Mouse (Mus musculus): ENCODE measurements around the gene Atp2b4.
"Not testable (repeated sequence)": the region's sequence is repeated elsewhere in the genome, so short reads cannot be mapped to it uniquely, and the experiment has no call there.

Atp2b4 gene

DNA sequence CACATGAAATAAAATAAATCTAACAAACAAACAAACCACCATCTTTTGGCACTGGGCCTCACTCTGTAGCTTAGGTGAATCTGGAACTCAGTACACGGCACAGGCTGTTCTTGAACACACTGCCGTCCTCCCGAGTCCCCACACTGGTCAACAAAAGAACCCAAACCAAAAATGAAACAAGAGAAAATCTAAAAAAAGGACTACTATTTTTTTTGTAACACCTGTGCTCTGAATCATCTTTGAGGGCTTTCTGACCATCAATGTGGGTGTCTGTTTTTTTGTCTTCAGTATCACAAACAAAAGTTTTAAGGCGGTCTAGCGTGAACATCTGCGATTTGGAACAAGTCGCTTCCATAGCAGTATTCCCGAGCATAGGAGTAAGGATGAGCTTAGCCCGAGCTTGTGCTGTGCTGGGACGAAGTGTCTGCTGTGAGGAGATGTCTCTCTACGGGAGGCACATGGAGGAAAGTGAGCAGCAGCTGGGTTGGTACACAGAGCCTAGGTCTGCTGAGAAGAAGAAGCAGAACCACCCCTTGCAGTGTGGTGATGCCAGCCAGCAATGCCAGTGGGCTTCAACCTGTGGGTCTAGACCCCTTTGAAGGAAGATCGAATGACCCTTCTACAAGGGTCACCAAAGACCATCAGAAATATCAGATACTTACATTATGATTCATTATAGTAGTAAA is 102.8 kb downstream of the Atp2b4 start:
- DNase-seq (ENCODE audit: extremely low read depth, low read depth) = no peak

DNA sequence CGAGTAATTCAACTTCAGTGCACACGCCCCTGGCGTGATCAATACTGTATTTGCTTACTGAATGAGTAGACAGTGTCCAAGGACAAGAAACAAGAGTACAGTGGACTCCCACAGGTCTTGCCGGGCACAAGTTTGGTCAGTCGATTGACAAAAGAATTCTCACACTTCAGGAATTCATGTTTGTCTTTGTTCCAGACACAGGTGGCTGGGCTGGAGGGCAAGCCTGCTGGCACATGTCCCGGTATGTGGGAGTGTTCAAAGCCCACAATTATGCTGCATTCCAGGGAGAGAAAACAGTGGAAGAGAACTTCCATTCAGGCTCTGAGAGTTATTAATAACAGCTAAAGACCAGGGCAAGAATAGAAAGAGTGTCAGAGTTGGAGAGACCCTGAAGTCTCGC is 104.9 kb downstream of the Atp2b4 start:
- DNase-seq (ENCODE audit: extremely low read depth, low read depth) = no peak

DNA sequence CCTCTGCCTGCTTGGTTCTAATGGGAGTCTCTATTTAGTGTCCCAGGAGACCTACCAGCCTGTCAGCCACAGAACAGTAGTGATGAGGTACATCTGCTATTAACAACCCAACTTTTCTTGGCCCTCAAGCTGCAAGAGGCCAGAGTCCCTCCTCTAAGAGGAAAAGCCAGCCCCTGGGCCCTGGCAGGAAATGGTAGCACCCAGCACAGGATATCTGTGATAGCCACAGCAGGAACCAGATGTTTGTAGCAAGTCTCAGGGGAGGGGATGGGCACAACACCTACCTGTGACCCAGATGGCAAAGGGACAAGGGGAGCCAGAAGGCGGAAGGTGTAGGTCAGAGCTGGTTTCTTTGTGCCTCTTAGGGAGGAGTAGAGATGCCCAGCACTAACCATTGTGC is 106.0 kb downstream of the Atp2b4 start:
- no peak for DNase-seq (ENCODE audit: extremely low read depth, low read depth)

DNA sequence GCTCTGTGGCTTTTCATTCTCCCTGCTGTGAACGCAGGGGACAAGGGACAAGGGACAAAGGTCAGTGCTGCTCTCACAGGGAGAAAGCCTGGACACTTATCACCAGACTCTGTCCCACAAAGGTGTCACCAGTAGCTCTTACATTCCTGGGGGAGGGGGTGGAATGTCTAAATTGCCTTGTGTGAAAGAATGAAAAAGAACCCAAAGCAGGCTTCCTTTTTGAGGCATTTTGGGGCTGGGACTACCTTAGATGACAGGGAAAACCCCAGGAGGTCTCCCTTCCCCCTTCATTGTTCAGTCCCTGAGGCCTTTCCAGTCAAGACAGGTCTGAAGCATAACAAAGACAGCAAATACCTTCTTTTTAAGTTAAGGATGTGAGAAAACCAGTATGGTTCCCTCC is 106.5 kb downstream of the Atp2b4 start:
- DNase-seq (ENCODE audit: extremely low read depth, low read depth) = no peak

DNA sequence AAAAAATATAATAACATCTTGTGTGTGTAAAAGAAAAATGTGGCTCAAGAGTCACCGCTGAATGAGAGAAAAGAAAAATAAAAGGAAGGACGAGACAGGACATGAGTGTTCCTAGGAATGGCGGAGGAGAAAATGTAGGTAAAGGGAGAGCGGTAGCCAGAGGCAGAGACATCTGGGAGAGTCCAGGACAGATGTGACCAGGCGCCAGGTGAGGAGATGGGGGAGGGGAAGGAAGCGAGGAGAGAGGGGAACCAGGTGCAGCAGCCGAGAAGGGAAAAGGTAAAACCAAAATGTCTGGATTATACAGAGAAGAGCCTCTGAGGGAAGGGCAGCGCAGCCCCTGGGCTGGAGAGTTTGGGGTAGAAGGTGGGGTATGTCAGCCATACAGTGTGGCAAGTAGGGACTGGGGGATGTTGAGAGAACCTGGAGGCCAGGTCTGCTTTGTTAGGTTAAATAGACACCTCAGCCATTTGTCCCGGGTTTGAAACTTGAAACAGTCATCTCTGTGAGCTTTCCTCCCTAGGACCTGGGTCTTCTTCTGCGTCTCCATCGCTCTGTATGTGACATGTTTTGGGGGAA is 107.2 kb downstream of the Atp2b4 start:
- no peak for DNase-seq (ENCODE audit: extremely low read depth, low read depth)

DNA sequence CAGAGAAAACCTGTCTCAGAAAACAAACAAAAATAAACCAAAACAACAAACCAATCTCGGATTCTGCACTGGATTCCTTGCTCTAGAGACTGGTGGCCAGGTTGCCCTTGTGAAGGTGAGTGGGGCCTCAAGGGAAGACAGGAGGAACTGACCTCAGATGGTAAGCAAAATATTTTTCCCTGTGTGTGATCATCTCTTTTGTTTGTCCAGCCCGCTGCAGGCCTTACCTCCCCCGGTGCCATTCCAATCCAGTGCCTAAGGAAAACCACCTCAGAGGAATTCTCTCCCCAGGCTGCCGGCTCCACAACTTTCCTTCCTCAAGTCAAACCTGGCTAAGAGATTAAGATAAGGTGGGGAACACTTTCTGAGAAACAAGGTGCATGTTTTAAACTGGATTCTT is 108.6 kb downstream of the Atp2b4 start:
- DNase-seq (ENCODE audit: extremely low read depth, low read depth) = no peak

DNA sequence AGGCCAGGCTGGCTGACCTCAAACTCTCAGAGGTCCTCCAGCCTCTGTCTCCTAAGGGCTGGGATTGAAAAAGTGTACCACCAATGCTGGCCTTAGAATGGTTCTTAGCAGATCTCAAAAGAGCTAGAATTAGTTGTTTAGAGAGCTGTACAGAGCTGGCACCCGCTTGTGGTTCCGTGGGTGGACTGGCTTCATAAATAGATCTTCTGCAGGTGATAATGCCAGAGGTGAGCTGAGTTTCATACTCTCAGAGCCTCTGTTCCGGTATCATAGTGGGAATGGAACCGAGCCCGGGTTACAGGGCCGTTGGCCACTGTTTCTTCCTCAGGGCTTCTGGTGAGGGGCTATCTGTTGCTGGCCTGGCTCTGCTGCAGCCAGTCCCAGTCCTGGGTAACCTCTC is 109.8 kb downstream of the Atp2b4 start:
- no peak for DNase-seq (ENCODE audit: extremely low read depth, low read depth)

DNA sequence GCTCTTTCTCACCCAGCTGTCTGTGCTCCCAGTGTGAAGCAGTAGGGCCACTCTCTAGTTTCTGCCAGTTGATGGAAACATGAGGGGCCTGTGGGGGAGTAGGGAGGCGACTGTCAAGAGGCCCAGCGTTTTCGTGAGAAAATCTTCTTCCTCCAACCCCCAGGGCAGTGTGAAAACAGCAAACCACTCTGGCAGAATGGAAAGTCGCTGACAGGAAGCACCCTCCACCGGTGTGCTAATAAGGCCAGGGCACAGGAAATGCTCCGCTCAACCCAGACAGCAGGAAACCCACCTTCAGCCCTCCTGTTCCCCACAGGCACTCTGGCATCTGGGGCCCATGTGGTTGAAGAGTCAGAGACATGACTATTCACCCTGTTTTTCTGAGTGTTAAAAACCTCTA is 110.9 kb downstream of the Atp2b4 start, which contains the start of gene Lax1:
Gene Lax1, minus strand, starts transcription at position 212 of the 400 bp plus-strand sequence.
- DNase-seq (ENCODE audit: extremely low read depth, low read depth) = no peak

DNA sequence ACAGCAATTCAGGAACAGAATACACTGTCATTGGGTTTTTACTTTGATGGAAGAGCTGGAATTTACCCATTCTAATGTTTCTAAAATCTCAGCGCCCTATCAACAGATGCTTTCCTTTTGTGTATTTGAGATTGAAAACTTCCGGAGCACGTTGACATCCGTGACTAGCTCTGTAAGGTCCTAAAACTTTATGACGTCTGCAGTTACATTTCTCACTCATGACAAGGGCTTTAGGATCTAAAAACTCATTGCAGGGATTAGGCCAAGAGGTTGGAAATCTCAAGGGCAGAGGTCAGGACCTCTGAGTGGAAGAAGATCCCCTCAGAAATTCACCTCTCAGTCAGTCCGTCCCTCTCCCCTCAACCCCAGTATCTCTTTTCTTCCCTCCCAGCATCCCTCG is 112.5 kb downstream of the Atp2b4 start:
- no peak for DNase-seq (ENCODE audit: extremely low read depth, low read depth)

DNA sequence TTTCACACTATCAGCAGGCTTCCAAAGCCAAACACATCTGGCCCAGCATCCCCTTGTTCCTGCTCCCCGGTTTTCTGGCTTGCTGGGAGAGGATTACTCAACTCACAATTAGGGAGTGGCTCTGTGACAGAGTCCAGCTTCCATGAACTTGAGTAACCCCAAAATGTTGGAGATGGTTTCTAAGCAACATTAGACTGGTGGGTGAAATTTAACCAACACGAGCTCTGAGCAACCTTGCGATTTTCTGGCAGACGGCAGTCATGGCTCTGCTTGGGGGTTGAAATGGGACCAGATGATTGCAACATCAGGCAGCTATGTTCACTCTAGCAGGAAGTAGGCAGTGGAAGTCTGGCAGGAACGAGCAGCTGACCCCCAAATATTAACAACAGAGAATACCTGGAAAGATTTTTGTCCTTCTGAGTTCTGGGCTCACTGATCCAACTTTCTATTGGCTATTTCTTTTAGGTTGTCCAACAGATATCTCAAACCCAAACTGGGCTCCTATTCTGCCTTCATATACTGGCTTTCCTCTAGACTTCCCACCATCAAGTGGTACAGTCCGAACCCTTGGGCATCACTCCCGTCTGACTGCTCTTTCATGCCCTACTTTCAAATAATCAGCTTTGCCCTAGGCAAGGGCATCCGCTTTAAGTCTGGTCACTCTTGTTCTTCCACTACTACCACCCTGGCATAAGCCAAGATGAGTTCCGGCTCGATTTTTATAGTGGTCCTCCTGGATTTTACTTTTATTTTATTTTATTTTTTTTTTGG is 114.9 kb downstream of the Atp2b4 start:
- no peak for DNase-seq (ENCODE audit: extremely low read depth, low read depth)

DNA sequence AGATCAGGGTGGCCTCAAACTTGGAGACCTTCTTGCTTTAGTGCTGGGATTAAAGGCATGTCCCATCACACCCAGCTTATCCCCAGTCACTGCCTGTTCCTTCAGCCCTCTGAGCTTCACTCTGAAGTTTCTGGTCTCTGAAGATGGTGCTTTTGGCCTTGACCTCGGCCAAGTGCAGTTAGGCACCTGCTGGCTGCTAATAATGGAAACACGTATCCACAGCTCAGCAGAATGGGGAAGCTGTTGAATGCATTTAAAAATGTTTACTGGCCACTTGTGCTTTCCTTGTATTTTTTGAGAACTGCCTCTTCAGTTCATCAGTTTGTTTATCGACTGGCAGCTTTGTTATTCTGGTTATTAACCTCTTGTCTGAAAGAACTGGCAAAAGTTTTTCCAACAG is 129.0 kb downstream of the Atp2b4 start:
- DNase-seq (ENCODE audit: extremely low read depth, low read depth) = no peak

DNA sequence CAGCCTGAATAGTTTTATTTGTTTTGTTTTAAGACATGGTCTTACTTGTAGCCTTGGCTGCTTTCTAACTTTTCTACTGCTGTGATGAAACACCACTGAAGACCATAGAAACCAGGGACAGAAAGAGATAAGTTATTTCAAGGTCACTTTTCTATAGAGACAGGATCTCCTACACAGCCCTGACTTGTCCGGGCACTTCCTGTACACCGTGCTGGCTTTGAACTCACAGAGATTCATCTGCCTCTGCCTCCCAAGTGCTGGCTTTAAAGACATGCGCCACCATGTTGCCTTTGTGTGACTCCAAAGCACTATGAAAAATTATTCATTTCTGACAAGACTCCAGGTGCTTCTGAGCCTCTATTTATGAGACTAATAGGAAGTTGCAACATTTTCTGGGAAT is 129.6 kb downstream of the Atp2b4 start:
- DNase-seq (ENCODE audit: extremely low read depth, low read depth) = no peak

DNA sequence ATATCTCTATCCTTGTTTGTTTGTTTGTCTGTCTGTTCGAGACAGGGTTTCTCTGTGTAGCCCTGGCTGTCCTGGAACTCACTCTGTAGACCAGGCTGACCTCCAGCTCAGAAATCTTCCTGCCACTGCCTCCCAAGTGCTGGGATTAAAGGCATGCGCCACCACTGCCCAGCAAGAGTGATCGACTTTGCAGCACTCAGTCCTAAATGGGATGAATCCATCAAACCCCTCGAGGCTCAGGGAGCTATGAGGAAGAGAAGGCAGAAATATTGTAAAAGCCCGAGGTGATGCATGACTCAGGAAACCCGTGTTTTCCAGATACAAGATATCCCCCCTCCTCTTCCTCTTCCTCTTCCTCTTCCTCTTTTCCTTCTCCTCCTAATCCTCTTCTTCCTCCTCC is 130.1 kb downstream of the Atp2b4 start:
- no peak for DNase-seq (ENCODE audit: extremely low read depth, low read depth)

DNA sequence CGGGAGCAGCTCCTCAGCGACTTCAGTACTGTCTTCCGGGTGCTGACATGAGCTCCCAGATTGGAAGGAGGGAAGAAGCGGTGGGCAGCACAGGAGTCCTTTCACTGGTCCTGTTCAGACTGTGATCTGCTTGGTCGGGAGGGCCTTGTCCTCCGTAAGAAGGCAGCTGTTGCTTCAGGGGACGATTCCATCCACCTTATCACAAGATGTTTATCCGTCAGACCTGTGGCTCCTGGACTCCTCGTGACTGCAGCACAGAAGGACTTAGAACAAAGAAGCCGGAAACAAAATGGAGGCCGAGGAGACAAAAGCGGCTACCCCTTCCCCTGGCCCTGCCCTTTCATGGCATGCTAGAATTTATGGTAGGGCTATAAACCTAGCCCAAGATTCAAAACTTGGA is 130.7 kb downstream of the Atp2b4 start:
- no peak for DNase-seq (ENCODE audit: extremely low read depth, low read depth)

DNA sequence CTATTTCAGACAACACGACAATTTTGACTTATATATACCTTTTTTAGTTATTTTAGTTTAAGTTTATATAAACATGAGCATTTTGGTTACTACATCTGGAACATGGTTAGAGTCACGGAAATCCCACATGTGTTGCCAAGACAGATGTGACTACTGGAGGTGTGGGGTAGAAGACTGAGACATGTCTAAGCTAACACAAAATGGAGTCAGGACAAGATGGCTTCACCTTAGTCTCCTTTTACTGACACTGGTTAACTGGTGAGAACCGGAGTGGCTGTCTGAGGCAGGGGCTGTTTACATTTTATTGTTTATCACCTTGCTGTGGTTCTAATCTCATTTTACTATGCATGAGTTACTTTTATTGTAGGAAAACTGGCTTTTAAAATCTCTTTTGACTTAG is 132.2 kb downstream of the Atp2b4 start:
- DNase-seq (ENCODE audit: extremely low read depth, low read depth) = no peak

DNA sequence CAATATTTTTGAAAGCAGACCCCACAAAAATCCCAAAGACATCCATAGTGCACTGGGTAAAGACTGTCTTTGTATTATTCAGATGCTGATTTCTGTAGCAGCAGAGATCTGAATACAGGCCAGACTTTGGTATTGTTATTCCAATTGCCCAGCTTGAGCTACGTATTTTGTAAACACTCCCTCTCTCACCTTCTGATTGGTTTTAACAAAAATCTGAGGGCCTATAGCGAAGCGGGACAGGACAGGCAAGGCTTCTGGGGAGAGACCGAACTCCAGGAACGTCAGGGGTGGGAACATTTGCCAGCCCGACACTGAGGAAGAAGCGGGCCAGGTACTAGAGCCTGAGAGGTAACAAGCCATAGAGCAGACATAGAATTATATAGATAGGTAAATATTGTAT is 133.1 kb downstream of the Atp2b4 start:
- DNase-seq (ENCODE audit: extremely low read depth, low read depth) = no peak

DNA sequence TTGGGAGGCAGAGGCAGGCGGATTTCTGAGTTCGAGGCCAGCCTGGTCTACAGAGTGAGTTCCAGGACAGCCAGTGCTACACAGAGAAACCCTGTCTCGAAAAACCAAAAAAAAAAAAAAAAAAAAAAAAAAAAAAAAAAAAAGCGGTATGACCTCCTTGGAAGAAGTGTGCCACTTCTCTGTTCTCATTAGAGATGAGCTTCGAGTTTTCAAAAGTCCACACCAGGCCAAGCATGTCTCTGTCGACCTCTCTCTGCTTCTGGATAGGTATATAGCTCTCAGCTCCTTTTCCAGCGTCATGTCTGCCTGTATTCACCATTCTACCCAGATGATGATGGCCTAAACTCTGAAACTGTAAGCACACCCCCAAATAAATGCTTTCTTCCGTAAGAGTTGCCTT is 135.1 kb downstream of the Atp2b4 start:
- not testable (repeated sequence) for DNase-seq (ENCODE audit: extremely low read depth, low read depth)

DNA sequence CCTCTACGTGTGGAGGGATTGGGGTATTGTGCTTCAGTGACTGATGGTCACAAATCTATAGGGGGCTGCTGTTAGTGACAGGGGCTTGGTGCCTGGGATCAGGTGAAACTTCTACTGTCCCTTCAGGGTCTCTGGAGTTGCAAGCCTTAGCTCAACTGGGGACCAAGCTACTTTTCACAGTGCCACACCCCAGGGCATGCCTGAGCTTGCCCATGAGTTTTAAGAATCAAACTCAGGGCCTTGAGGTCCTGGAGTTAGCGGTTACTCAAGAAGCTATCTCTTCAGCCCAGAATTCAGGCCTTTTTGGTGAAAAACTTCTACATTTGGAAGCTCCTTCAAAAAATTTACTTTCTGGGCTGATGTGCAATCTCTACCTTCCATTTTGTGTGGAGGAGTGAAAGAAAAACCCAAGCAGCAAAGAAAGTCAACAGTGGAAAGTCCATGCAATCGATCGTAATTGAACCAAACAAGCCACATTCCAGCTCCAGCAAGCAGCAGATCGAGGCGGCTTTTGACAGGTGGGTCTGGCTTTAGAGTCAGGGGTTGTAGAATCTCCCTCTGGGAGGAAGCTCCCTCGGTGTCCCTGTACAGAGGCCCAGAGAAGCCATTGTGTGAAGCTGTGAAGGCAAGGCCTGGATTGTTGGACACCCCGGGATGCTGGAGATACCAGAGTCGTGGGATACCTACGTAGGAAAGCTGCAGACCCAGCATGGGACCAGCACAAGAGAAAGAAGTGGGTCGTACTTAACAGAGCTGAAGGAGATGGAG is 136.5 kb downstream of the Atp2b4 start:
- DNase-seq (ENCODE audit: extremely low read depth, low read depth) = no peak

DNA sequence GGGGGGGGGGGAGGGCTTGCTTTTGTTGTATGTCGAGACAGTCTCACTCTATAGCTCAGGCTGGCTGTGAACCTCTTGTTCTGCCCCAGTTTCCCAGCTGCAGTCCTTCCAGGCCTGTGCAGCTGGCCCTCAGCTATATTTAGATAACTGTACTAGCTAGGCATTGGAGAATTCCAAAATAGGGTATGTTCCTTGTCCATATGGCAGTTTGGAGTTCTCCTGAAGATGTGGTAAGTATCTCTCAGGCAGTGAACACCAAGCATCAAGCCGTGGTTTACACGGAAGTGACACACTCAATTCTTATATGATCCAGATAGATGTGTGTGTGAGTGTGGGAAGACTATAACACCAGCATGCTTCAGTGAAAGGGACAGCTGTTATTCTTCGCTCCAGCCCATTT is 137.4 kb downstream of the Atp2b4 start:
- no peak for DNase-seq (ENCODE audit: extremely low read depth, low read depth)

DNA sequence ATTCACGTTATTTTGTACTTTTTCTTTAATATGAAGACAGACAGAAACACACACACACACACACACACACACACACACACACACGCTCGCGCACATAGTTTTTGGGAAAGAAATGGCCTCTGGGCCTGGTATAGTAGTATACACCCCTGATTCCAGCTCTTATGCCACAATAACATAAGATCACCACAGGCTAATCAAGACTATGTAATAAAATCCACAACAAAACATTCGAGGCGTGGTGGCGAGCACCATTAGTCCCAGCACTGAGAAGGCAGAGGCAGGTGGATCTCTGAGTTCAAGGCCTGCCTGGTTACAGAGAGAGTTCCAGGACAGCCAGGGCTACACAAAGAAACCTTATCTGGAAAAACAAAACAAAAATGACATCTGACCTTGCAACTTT is 137.9 kb downstream of the Atp2b4 start:
- no peak for DNase-seq (ENCODE audit: extremely low read depth, low read depth)

DNA sequence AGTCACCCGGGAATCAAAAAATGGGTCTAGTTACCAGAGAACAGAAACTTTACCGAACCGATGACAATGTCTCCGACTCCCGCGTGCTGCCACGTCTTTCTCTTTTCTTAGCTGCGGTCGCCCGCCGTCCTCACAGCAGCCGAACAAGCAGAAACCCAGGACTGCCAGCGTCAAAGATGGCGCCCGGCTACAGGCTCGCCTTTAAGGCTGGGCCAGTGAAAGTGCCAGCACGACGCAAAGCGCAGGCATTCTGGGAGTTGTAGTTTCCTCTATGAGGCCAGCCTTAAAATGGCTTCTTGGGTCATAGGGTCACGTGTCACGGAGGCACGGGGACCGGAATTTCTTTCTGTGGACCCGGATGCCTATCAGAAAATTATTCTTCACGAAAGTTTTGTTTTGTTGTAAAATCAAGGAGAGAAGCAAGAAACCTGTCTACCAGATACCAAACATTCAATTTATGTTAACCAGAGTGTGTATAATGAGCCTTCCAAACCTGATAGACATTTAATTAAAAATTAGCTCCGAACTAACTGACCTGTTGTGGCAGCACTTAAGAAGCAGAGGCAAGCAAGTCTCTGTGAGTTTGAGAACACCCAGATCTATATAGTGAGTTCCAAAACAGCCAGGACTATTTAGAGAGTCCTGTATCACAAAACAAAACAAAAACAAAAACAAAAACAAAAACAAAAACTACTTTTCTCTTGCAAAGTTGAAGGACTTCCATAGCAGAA is 139.5 kb downstream of the Atp2b4 start, which contains the start of gene Gm38394:
Gene Gm38394, minus strand, starts transcription at position 116 of the 731 bp plus-strand sequence.
- peak; percentile 96 for DNase-seq (ENCODE audit: extremely low read depth, low read depth)
